Mouse (Mus musculus): ENCODE data around the gene Ssxb1. TPM values are rescaled to one million over a fixed set of nuclear protein-coding genes. Genes with fewer than 3 reads are reported as not detected.
"Not testable (repeated sequence)": the region's sequence is repeated elsewhere in the genome, so short reads cannot be mapped to it uniquely, and the experiment has no call there.

Ssxb1 gene
- polyA plus RNA-seq (2012; rRNA removed): not detected in 2 replicates

DNA sequence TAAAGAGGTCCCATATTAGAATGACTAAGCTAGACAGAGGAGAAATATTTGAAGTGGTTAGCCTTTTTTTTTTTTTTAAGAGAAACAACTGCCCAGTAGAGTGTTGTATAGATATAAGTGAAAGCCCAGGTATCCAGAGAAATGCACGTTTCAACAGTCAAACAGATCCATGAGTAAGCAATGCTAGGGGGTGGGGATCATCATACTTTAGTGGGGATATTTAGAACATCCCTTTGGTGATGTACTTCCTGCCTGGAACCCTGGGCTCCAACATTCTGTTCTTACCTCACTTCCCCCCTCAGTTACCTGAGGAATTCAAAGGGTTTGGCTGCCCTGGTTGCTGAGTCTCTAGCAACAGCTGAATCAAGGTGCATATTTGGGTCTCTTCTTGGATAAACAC lies at the start of gene Ssxb1:
TSS of gene Ssxb1 (plus strand) at position 301 of the 400 bp plus-strand sequence.
- WGBS: 13% methylated on average over 1 of the region's 1 CpGs
- H3K4me1 ChIP-seq (ENCODE audit: control insufficient read depth, insufficient read depth, insufficient read length, low read length); H3K4me3 ChIP-seq (ENCODE audit: low read depth, low read length); H3K36me3 ChIP-seq (ENCODE audit: control insufficient read depth, insufficient read depth, low read length); H3K27me3 ChIP-seq (ENCODE audit: control insufficient read depth, insufficient read depth, low read length); H3K27ac ChIP-seq (ENCODE audit: insufficient read depth, low read depth, low read length): not testable (repeated sequence)

DNA sequence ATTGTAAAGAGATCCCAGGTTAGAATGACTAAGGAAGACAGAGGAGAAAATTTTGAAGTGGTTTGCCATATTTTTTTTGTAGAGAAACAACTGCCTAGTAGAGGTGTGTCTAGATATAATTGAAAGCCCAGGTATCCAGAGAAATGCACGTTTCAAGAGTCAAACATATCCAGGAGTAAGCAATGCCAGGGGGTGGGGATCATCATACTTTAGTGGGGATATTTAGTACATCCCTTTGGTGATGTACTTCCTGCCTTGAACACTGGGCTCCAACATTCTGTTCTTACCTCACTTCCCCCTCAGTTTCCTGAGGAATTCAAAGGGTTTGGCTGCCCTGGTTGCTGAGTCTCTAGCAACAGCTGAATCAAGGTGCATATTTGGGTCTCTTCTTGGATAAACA lies 46.4 kb upstream of the Ssxb1 start, which contains the start of gene Ssxb9:
TSS of gene Ssxb9 (plus strand) at position 301 of the 400 bp plus-strand sequence.
- H3K4me1 ChIP-seq (ENCODE audit: control insufficient read depth, insufficient read depth, insufficient read length, low read length); H3K4me3 ChIP-seq (ENCODE audit: low read depth, low read length); H3K27ac ChIP-seq (ENCODE audit: insufficient read depth, low read depth, low read length); H3K27me3 ChIP-seq (ENCODE audit: control insufficient read depth, insufficient read depth, low read length); H3K36me3 ChIP-seq (ENCODE audit: control insufficient read depth, insufficient read depth, low read length): not testable (repeated sequence)
- WGBS: 24% methylated on average over 1 of the region's 1 CpGs

DNA sequence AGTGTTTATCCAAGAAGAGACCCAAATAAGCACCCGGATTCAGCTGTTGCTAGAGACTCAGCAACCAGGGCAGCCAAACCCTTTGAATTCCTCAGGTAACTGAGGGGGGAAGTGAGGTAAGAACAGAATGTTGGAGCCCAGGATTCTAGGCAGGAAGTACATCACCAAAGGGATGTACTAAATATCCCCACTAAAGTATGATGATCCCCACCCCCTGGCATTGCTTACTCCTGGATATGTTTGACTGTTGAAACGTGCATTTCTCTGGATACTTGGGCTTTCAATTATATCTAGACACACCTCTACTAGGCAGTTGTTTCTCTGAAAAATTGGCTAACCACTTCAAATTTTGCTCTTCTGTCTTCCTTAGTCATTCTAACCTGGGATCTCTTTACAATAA lies 48.5 kb downstream of the Ssxb1 start, which contains the start of gene Ssxb2:
TSS of gene Ssxb2 (minus strand) at position 101 of the 400 bp plus-strand sequence.
- not testable (repeated sequence) for H3K4me3 ChIP-seq (ENCODE audit: low read depth, low read length); H3K27ac ChIP-seq (ENCODE audit: insufficient read depth, low read depth, low read length); H3K36me3 ChIP-seq (ENCODE audit: control insufficient read depth, insufficient read depth, low read length); H3K4me1 ChIP-seq (ENCODE audit: control insufficient read depth, insufficient read depth, insufficient read length, low read length); H3K27me3 ChIP-seq (ENCODE audit: control insufficient read depth, insufficient read depth, low read length)
- WGBS: 57% methylated on average over 2 of the region's 2 CpGs

Other genes starting within 250 kb of the Ssxb1 start
- gene Tbc1d25, start 237.1 kb upstream of the Ssxb1 start, polyA plus RNA-seq (2012; rRNA removed): 7.6 and 8.4 TPM in 2 replicates
- gene Ebp, start 219.8 kb upstream of the Ssxb1 start, polyA plus RNA-seq (2012; rRNA removed): 47.7 and 88.0 TPM in 2 replicates
- 6.8 and 10.8 TPM in 2 replicates for gene Porcn, start 206.8 kb upstream of the Ssxb1 start, polyA plus RNA-seq (2012; rRNA removed)
- gene Ftsj1, start 160.9 kb upstream of the Ssxb1 start, polyA plus RNA-seq (2012; rRNA removed): 11.4 and 16.1 TPM in 2 replicates
- 0.24 and 19.1 TPM in 2 replicates for gene Slc38a5, start 142.2 kb upstream of the Ssxb1 start, polyA plus RNA-seq (2012; rRNA removed)
- not detected in 2 replicates for gene Ssxb10, start 85.9 kb upstream of the Ssxb1 start, polyA plus RNA-seq (2012; rRNA removed)
- not detected in 2 replicates for gene Ssxb9, start 46.3 kb upstream of the Ssxb1 start, polyA plus RNA-seq (2012; rRNA removed)
- gene Ssxb2, start 48.4 kb downstream of the Ssxb1 start, polyA plus RNA-seq (2012; rRNA removed): not detected in 2 replicates
- not detected in 2 replicates for gene Gm14459, start 111.6 kb downstream of the Ssxb1 start, polyA plus RNA-seq (2012; rRNA removed)
- gene Ssxb6, start 134.9 kb downstream of the Ssxb1 start, polyA plus RNA-seq (2012; rRNA removed): not detected in 2 replicates
- gene Ssxb3, start 178.5 kb downstream of the Ssxb1 start, polyA plus RNA-seq (2012; rRNA removed): not detected in 2 replicates

Data from small intestine, adult 2 months (tissue).